Mouse (Mus musculus) lung, adult 2 months (tissue): ENCODE measurements around the gene Zfp691.
A peak's percentile ranks its signal among the peaks of the same experiment; 100 is the strongest.

Experiments used
- CTCF ChIP-seq: fragments of 200-500 bp; IDR thresholded peaks from 2 replicates; pipeline ENCODE4 v1.5.1; 2011; ENCODE audit warnings: mild to moderate bottlenecking, low read length, control low read depth; ENCODE audit not compliant: insufficient read depth
- POLR2A ChIP-seq: fragments of 200-500 bp; IDR thresholded peaks from 2 replicates; pipeline ENCODE4 v1.6.1; 2011; ENCODE audit warnings: low read depth, mild to moderate bottlenecking, control low read depth, low read length, borderline replicate concordance; ENCODE audit errors: extremely low read depth

DNA sequence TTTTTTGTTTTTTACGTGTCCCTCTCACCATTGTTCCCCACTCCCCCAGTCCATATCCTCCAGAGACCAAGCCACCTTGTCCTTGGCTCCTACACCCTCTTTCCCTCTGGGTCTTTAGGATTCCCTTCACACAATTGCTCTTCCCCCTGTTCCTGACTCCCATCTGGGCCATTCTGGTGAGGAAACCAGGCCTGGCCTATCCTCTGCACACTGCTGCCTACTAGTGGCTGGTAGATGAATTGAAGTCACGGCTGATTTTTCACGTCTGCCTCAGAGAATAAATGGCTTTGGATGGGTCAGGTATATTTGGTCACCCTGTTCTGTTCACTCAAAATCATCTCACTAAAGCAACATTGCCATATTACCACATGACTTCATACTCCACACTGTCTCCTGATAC is 33.9 kb downstream of the Zfp691 start:
- TF ChIP-seq POLR2A, result no peak
- peak; percentile 88 for TF ChIP-seq CTCF
